Mouse (Mus musculus) lung, postnatal 0 days (tissue): Measurements from ENCODE around the gene Stra6. TPM values are rescaled to one million over a fixed set of nuclear protein-coding genes. Genes with fewer than 3 reads are reported as not detected.

Experiments
- ATAC-seq: fragments of 200-750 bp; cut with Nextera tagmentation; 2 replicates; pipeline ENCODE4 v1.8.0; 2017; ENCODE audit warnings: moderate library complexity
- DNase-seq: peaks from one replicate; pipeline ENCODE4 v3.0.0-alpha.2; 2016; ENCODE audit warnings: low spot score
- H3K27ac ChIP-seq: fragments of 300-500 bp; sonication (generic); 2 replicates; pipeline ENCODE4 v1.5.1; 2014; ENCODE audit warnings: antibody characterized with exemption, mild to moderate bottlenecking, low read length, mixed read lengths
- H3K27me3 ChIP-seq: fragments of 300-500 bp; sonication (generic); replicated peaks from 2 replicates; pipeline ENCODE4 v1.6.1; 2014; ENCODE audit warnings: low read length, mixed read lengths; ENCODE audit not compliant: insufficient read depth
- H3K36me3 ChIP-seq: fragments of 300-500 bp; sonication (generic); 2 replicates; pipeline ENCODE4 v1.6.1; 2014; ENCODE audit warnings: low read length, mixed read lengths; ENCODE audit not compliant: insufficient read depth
- H3K4me1 ChIP-seq: fragments of 300-500 bp; sonication (generic); 2 replicates; pipeline ENCODE4 v1.6.1; 2014; ENCODE audit warnings: antibody characterized with exemption, low read depth, low read length, mixed read lengths; ENCODE audit not compliant: insufficient read depth
- H3K4me2 ChIP-seq: fragments of 300-500 bp; sonication (generic); replicated peaks from 2 replicates; pipeline ENCODE4 v1.6.1; 2014; ENCODE audit warnings: low read depth, mild to moderate bottlenecking, low read length, moderate library complexity, mixed read lengths
- H3K4me3 ChIP-seq: fragments of 300-500 bp; sonication (generic); 2 replicates; pipeline ENCODE4 v1.5.1; 2014; ENCODE audit warnings: low read depth, low read length
- H3K9ac ChIP-seq: fragments of 300-500 bp; sonication (generic); replicated peaks from 2 replicates; pipeline ENCODE4 v1.6.1; 2014; ENCODE audit warnings: low read depth, mild to moderate bottlenecking
- H3K9me3 ChIP-seq: fragments of 300-500 bp; sonication (generic); 2 replicates; pipeline ENCODE4 v1.6.1; 2016; ENCODE audit warnings: low read length, mixed read lengths
- CTCF ChIP-seq: IDR thresholded peaks from 2 replicates; pipeline ENCODE4 v1.5.1; 2016; ENCODE audit warnings: antibody characterized with exemption, mild to moderate bottlenecking
- EP300 ChIP-seq: IDR thresholded peaks from 2 replicates; pipeline ENCODE4 v1.6.1; 2016; ENCODE audit warnings: antibody characterized with exemption, mild to moderate bottlenecking, control low read depth
- WGBS: fragments of 180-500 bp; shearing (Covaris S2); extraction: QIAGEN DNeasy Blood & Tissue Kit; methylation state at CpG from one replicate; pipeline ENCODE4 v1.1.7; 2014; 5-methylcytosine and 5-hydroxymethylcytosine counted together
- polyA plus RNA-seq: library from polyadenylated mRNA; unstranded; fragments of >200 nt; fragmentation: Nextera tagmentation; extraction: Ambion mirVana; gene quantifications from 2 replicates; pipeline ENCODE4 v1.2.1, GENCODE M21; 2015

Stra6 gene
- polyA plus RNA-seq, 1 experiment from 2014 or later, result 0.41 TPM

- Histone ChIP-seq H3K27ac (no peak overlapping the region), H3K4me3 (no peak overlapping the region), H3K27me3 (peaks cover 82% of the 10 kb centered on the region), H3K4me1 (peaks cover 8% of the 10 kb centered on the region; the same call in 1 of the 2 replicates), H3K9ac (no peak overlapping the region), H3K9me3 (no peaks in the 10 kb centered on the region), H3K4me2 (no peak overlapping the region), H3K36me3 (no peaks in the 10 kb centered on the region)
- TF ChIP-seq EP300, result no peak
- no peak for TF ChIP-seq CTCF
- no peak for ATAC-seq
- WGBS, result 1% methylated on average over 41 of the region's 41 CpGs
- no peak for DNase-seq
Observed at GRCm38 (mm10) chr9:58199381-58200269, 136.0 kb downstream of the Stra6 start.

- no peaks in the 10 kb centered on the region for H3K36me3 ChIP-seq
- peaks cover 8% of the 10 kb centered on the region; the same call in 1 of the 2 replicates for H3K4me1 ChIP-seq
- TF ChIP-seq CTCF (no peak), EP300 (no peak)
- H3K27me3 ChIP-seq, result peaks cover 80% of the 10 kb centered on the region
- no peak overlapping the region for H3K4me2 ChIP-seq
- no peak overlapping the region for H3K4me3 ChIP-seq
- no peak overlapping the region for H3K9ac ChIP-seq
- no peak overlapping the region for H3K27ac ChIP-seq
- no peaks in the 10 kb centered on the region for H3K9me3 ChIP-seq
- ATAC-seq (no peak), DNase-seq (no peak)
- 11% methylated on average over 11 of the region's 11 CpGs for WGBS
Observed at GRCm38 (mm10) chr9:58200270-58201090, 136.9 kb downstream of the Stra6 start.

DNA sequence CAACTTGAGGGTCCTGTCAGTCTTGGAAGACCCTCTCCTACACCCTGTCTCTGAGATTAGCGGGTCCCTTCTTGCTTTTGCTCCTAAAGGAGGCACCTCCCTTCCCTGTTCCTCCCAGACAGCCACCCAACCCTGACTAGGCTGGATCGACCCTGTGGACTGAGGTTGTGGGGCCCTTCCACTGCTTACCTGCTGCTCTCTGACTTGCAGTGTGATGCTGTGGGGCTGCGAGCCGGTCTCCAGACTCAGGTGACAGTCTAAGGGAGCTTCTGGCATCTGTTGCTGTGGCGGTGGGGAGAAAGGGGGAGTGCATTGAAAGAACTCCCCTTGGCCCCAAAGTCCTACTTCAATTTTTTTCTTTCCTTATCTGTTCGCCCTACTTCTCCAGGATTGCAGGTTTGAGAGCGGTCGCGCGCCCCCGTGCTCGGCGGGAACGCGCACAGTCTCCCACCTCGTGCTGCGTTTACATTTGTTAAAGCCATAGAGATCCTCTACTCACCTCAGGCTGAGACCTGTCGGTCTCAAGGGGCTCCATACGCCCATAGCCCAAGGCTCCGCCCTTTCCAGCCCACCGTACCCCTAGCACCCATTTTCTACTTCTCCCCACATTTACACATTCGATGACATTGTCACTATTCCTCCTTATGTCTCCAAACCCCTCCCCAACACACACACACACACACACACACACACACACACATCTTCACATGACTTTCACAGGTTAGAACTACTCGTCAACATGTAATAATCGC, 137.7 kb downstream of the Stra6 start:
- no peak for ATAC-seq
- TF ChIP-seq CTCF (no peak), EP300 (no peak)
- H3K4me3 ChIP-seq, result no peak overlapping the region
- H3K9me3 ChIP-seq, result no peaks in the 10 kb centered on the region
- peaks cover 77% of the 10 kb centered on the region for H3K27me3 ChIP-seq
- no peak for DNase-seq
- no peaks in the 10 kb centered on the region for H3K36me3 ChIP-seq
- no peak overlapping the region for H3K9ac ChIP-seq
- H3K4me2 ChIP-seq, result no peak overlapping the region
- H3K4me1 ChIP-seq, result peaks cover 8% of the 10 kb centered on the region; the same call in 1 of the 2 replicates
- H3K27ac ChIP-seq, result no peak overlapping the region
- WGBS, result under 1% methylated on average over 24 of the region's 24 CpGs

GRCm38 (mm10) chr9:58201861-58202549, 138.4 kb downstream of the Stra6 start:
- no peak overlapping the region for H3K4me3 ChIP-seq
- no peaks in the 10 kb centered on the region for H3K36me3 ChIP-seq
- H3K27ac ChIP-seq, result no peak overlapping the region
- ATAC-seq (no peak), DNase-seq (no peak)
- 1% methylated on average over 37 of the region's 37 CpGs for WGBS
- H3K4me1 ChIP-seq, result peaks cover 5% of the 10 kb centered on the region; the same call in 1 of the 2 replicates
- TF ChIP-seq EP300 (no peak), CTCF (no peak)
- no peaks in the 10 kb centered on the region for H3K9me3 ChIP-seq
- H3K9ac ChIP-seq, result no peak overlapping the region
- no peak overlapping the region for H3K4me2 ChIP-seq
- peaks cover 70% of the 10 kb centered on the region for H3K27me3 ChIP-seq

DNA sequence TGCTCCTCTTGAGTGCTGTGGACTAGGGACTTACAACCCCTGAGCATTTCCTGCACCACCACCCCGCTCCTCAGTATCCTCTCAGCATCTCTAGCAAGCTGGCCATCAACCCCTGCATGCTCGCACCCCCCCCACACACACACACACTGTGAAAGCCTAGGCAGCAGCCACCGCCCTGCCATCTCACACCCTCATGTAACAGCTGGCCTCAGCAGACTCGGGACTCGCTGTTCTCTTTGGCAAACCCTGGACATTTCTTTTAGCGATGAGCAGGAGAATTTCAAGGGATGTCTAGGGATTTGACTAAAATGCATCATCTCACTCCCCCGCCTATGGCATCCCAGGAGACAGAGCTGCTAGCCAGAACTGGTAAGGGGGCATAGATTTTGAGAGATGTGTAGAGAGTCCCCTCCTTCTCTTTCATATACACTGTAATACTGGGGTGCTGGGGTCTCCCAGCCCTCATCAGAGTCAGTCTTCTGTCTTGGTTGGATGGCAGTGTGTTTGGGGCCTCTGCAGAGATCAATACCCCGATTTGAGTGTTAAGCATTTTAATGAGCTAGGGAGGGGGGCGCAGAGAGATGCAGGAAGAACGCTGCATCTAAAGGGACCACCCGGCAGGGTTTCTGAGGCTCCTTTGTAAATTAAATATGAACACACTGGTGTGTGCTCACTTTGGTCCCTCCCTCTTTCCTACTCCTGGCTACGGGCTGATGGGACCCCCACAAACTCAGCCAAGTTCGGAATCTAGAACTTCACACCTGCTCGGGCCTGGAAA, 139.3 kb downstream of the Stra6 start:
- WGBS, result 7% methylated on average over 14 of the region's 14 CpGs
- TF ChIP-seq EP300 (no peak), CTCF (no peak)
- Histone ChIP-seq H3K4me2 (no peak overlapping the region), H3K4me3 (no peak overlapping the region), H3K4me1 (peaks cover 4% of the 10 kb centered on the region; the same call in 1 of the 2 replicates), H3K9me3 (no peaks in the 10 kb centered on the region), H3K9ac (no peak overlapping the region), H3K27me3 (peaks cover 61% of the 10 kb centered on the region), H3K36me3 (no peaks in the 10 kb centered on the region), H3K27ac (no peak overlapping the region)
- DNase-seq (no peak), ATAC-seq (no peak)

Other genes with a start within 250 kb of the Stra6 start
- 5.8 and 6.2 TPM in 2 replicates for gene Arid3b, start 227.0 kb upstream of the Stra6 start, polyA plus RNA-seq
- 120 and 121 TPM in 2 replicates for gene Ubl7, start 152.8 kb upstream of the Stra6 start, polyA plus RNA-seq
- gene Sema7a, start 123.7 kb upstream of the Stra6 start, polyA plus RNA-seq, result 6.2 and 8.4 TPM in 2 replicates
- gene Cyp11a1, start 57.4 kb upstream of the Stra6 start, polyA plus RNA-seq, result 1.2 and 1.3 TPM in 2 replicates
- gene Ccdc33, start 55.0 kb downstream of the Stra6 start, polyA plus RNA-seq, result 3.0 and 3.3 TPM in 2 replicates
- gene Islr, start 140.5 kb downstream of the Stra6 start, polyA plus RNA-seq, result 21.6 and 28.5 TPM in 2 replicates
- gene Islr2, start 140.5 kb downstream of the Stra6 start, polyA plus RNA-seq, result not detected in 2 replicates
- 6.4 and 6.8 TPM in 2 replicates for gene Pml, start 186.0 kb downstream of the Stra6 start, polyA plus RNA-seq
- gene Stoml1, start 189.4 kb downstream of the Stra6 start, polyA plus RNA-seq, result 30.8 and 34.3 TPM in 2 replicates
- gene Loxl1, start 249.4 kb downstream of the Stra6 start, polyA plus RNA-seq, result 121 and 122 TPM in 2 replicates